Mouse (Mus musculus) neural tube, embryonic 11.5 days (tissue): ENCODE results near the gene Pecam1. TPM values are rescaled to one million over a fixed set of nuclear protein-coding genes. Genes with fewer than 3 reads are reported as not detected.
A peak's percentile ranks its signal among the peaks of the same experiment; 100 is the strongest.

Experiments
- ATAC-seq: fragments of 200-750 bp; cut with Nextera tagmentation; 2 replicates; pipeline ENCODE4 v1.8.0; 2017; ENCODE audit warnings: moderate number of reproducible peaks, mild to moderate bottlenecking, moderate TSS enrichment, moderate library complexity; ENCODE audit not compliant: insufficient read depth, low FRiP score, low TSS enrichment
- DNase-seq: peaks from one replicate; pipeline ENCODE4 v3.0.0-alpha.2; 2015; ENCODE audit warnings: low spot score
- H3K27ac ChIP-seq: fragments of 300-500 bp; sonication (generic); 2 replicates; pipeline ENCODE4 v1.5.1; 2014; ENCODE audit warnings: low read depth, mild to moderate bottlenecking, low read length
- H3K27me3 ChIP-seq: fragments of 300-500 bp; sonication (generic); 2 replicates; pipeline ENCODE4 v1.6.1; 2014; ENCODE audit warnings: mild to moderate bottlenecking, low read length, mixed read lengths; ENCODE audit not compliant: control insufficient read depth, insufficient read depth
- H3K36me3 ChIP-seq: fragments of 300-500 bp; sonication (generic); 2 replicates; pipeline ENCODE4 v1.6.1; 2014; ENCODE audit warnings: mild to moderate bottlenecking, low read length, moderate library complexity, mixed read lengths; ENCODE audit not compliant: control insufficient read depth, insufficient read depth
- H3K4me1 ChIP-seq: fragments of 300-500 bp; sonication (generic); 2 replicates; pipeline ENCODE4 v1.6.1; 2014; ENCODE audit warnings: low read length, mixed read lengths; ENCODE audit not compliant: control insufficient read depth, insufficient read depth
- H3K4me2 ChIP-seq: fragments of 300-500 bp; sonication (generic); 2 replicates; pipeline ENCODE4 v1.6.1; 2014; ENCODE audit warnings: low read depth, mild to moderate bottlenecking, moderate library complexity
- H3K4me3 ChIP-seq: fragments of 300-500 bp; sonication (generic); 2 replicates; pipeline ENCODE4 v1.5.1; 2014; ENCODE audit warnings: low read depth, low read length
- H3K9ac ChIP-seq: fragments of 300-500 bp; sonication (generic); 2 replicates; pipeline ENCODE4 v1.6.1; 2014; ENCODE audit warnings: mild to moderate bottlenecking, low read length
- H3K9me3 ChIP-seq: fragments of 300-500 bp; sonication (generic); 2 replicates; pipeline ENCODE4 v1.6.1; 2016; ENCODE audit warnings: low read length; ENCODE audit not compliant: control insufficient read depth
- WGBS: fragments of 180-500 bp; shearing (Covaris S2); extraction: QIAGEN DNeasy Blood & Tissue Kit; methylation state at CpG from one replicate; pipeline ENCODE4 v1.1.7; 2014; 5-methylcytosine and 5-hydroxymethylcytosine counted together
- polyA plus RNA-seq: library from polyadenylated mRNA; unstranded; fragments of >200 nt; fragmentation: Nextera tagmentation; extraction: Ambion mirVana; gene quantifications from 2 replicates; pipeline ENCODE4 v1.2.1, GENCODE M21; 2014

The Pecam1 gene
- 24.6 and 24.9 TPM in 2 replicates for polyA plus RNA-seq

- ATAC-seq (no peak), DNase-seq (no peak)
- Histone ChIP-seq H3K4me2 (no peak within 1 kb of the TSS), H3K27me3 (no peaks in the 10 kb centered on the region), H3K4me1 (no peaks in the 10 kb centered on the region), H3K36me3 (no peaks in the 10 kb centered on the region), H3K27ac (no peak within 1 kb of the TSS), H3K9me3 (no peaks in the 10 kb centered on the region), H3K4me3 (no peak within 1 kb of the TSS), H3K9ac (no peak within 1 kb of the TSS)
- WGBS = 88% methylated on average over 13 of the region's 13 CpGs
Observed at GRCm38 (mm10) chr11:106750121-106750751, at the start of gene Pecam1. Pecam1 (minus strand) TSS chr11:106750628.

DNA sequence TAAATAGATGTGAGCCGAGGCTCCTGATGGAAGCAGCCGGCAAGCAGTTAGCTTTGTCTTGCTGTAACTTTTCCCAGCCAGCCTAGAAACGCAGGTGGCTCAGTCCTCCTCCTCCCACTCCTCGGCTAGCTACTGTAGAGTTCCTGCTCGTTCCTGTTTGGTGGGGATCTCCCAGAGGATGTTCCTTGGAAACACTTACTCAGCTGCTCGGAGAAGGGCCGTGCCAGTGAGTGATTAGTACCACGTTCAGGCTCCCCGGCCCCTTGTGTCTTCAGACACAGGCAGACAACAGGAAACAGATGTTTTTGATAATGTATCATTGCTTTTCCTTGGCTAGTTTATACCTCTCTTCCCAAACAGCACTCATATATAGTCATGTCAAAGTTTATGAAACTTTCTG is 45.3 kb upstream of the Pecam1 start:
- Histone ChIP-seq H3K27ac (no peak overlapping the region), H3K4me3 (no peak overlapping the region), H3K4me2 (no peak overlapping the region), H3K9me3 (no peaks in the 10 kb centered on the region), H3K27me3 (no peaks in the 10 kb centered on the region), H3K36me3 (peaks cover 23% of the 10 kb centered on the region), H3K9ac (no peak overlapping the region), H3K4me1 (no peaks in the 10 kb centered on the region)
- DNase-seq = no peak
- ATAC-seq = no peak
- 62% methylated on average over 9 of the region's 9 CpGs for WGBS

- no peak for ATAC-seq
- Histone ChIP-seq H3K4me3 (no peak overlapping the region), H3K4me2 (no peak overlapping the region), H3K27me3 (no peaks in the 10 kb centered on the region), H3K9me3 (no peaks in the 10 kb centered on the region), H3K9ac (no peak overlapping the region), H3K4me1 (no peaks in the 10 kb centered on the region; the same call in 1 of the 2 replicates), H3K27ac (no peak overlapping the region), H3K36me3 (peaks cover 12% of the 10 kb centered on the region)
- DNase-seq = no peak
- WGBS = 72% methylated on average over 4 of the region's 4 CpGs
Observed at GRCm38 (mm10) chr11:106793846-106794245, 43.4 kb upstream of the Pecam1 start.

DNA sequence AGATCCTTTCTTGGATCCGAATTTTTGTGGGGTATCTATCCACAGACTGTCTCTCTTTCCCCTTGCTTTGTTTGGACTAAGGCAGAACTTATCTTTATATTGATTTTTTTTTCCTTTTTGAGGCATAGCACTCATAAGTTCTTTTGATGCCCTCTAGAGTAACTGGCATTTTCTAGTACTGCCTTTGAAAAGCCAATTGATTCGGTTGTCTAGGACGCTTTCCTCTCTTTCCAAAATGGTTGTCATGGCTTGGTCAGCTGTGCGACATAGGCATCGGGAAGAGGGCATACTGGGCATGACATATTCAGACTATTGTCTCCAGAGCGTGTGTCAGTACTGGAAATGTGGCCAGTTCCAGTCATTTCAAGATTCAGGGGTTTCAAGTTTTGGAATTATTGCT is 39.2 kb upstream of the Pecam1 start:
- H3K9me3 ChIP-seq = no peaks in the 10 kb centered on the region
- peaks cover 3% of the 10 kb centered on the region; the same call in 1 of the 2 replicates for H3K36me3 ChIP-seq
- no peaks in the 10 kb centered on the region for H3K27me3 ChIP-seq
- peaks cover 6% of the 10 kb centered on the region for H3K4me1 ChIP-seq
- H3K4me2 ChIP-seq = peak overlapping the region; percentile 48
- H3K9ac ChIP-seq = peak overlapping the region; percentile 100
- H3K4me3 ChIP-seq = peak overlapping the region; percentile 87
- DNase-seq (no peak), ATAC-seq (no peak)
- WGBS = under 1% methylated on average over 6 of the region's 6 CpGs
- H3K27ac ChIP-seq = peak overlapping the region; percentile 97

- Histone ChIP-seq H3K4me1 (peaks cover 6% of the 10 kb centered on the region), H3K36me3 (peaks cover 3% of the 10 kb centered on the region), H3K4me3 (peak within 1 kb of the TSS; percentile 87), H3K27ac (peak within 1 kb of the TSS; percentile 97), H3K4me2 (peak within 1 kb of the TSS; percentile 48), H3K9me3 (no peaks in the 10 kb centered on the region), H3K27me3 (no peaks in the 10 kb centered on the region), H3K9ac (peak within 1 kb of the TSS; percentile 100)
- WGBS = under 1% methylated on average over 58 of the region's 58 CpGs
- peak; percentile 98 for DNase-seq
- peak; percentile 90 for ATAC-seq
Observed at GRCm38 (mm10) chr11:106788775-106789459, 38.5 kb upstream of the Pecam1 start, which contains the start of the genes Ddx5 and Cep95. Ddx5 (minus strand) TSS chr11:106789185. Cep95 (plus strand) TSS chr11:106789252.

GRCm38 (mm10) chr11:106788026-106788774 is 37.8 kb upstream of the Pecam1 start:
- Histone ChIP-seq H3K4me3 (peak overlapping the region; percentile 87), H3K27ac (peak overlapping the region; percentile 97), H3K4me2 (peak overlapping the region; percentile 48; the same call in 1 of the 2 replicates), H3K9me3 (no peaks in the 10 kb centered on the region), H3K4me1 (peaks cover 6% of the 10 kb centered on the region), H3K36me3 (peaks cover 5% of the 10 kb centered on the region), H3K27me3 (no peaks in the 10 kb centered on the region), H3K9ac (peak overlapping the region; percentile 100)
- DNase-seq (peak; percentile 98), ATAC-seq (peak; percentile 78)
- under 1% methylated on average over 68 of the region's 79 CpGs for WGBS

GRCm38 (mm10) chr11:106787131-106788025 is 37.0 kb upstream of the Pecam1 start:
- Histone ChIP-seq H3K4me2 (peak overlapping the region; percentile 57), H3K36me3 (peaks cover 10% of the 10 kb centered on the region)

DNA sequence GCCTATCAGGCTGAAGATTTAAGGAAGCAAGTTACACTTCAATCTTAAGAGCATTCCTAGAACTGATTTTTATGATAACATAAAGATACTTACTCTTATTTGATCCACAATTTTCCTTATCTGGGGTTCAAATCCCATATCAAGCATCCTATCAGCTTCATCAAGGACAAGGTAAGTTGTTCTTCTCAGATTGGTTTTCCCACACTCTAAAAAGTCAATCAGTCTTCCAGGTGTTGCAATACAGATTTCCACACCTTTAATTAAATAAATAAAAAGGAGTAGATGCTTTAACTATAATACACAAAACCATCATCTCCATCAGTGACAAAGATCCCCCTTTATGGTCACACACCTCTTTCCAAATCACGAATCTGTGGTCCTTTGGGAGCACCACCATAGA is 34.6 kb upstream of the Pecam1 start:
- Histone ChIP-seq H3K4me3 (no peak overlapping the region), H3K27ac (no peak overlapping the region), H3K36me3 (peaks cover 13% of the 10 kb centered on the region), H3K27me3 (no peaks in the 10 kb centered on the region), H3K9me3 (no peaks in the 10 kb centered on the region), H3K4me1 (peaks cover 8% of the 10 kb centered on the region), H3K4me2 (no peak overlapping the region), H3K9ac (no peak overlapping the region)
- ATAC-seq (no peak), DNase-seq (no peak)
- WGBS = 79% methylated on average over 1 of the region's 1 CpGs

More at GRCm38 (mm10) chr11:106787131-106788025, 37.0 kb upstream of the Pecam1 start:
- under 1% methylated on average over 64 of the region's 65 CpGs for WGBS
- Histone ChIP-seq H3K4me1 (peaks cover 8% of the 10 kb centered on the region), H3K4me3 (peak overlapping the region; percentile 87), H3K9ac (peak overlapping the region; percentile 100), H3K27me3 (no peaks in the 10 kb centered on the region), H3K27ac (peak overlapping the region; percentile 97), H3K9me3 (no peaks in the 10 kb centered on the region)
- ATAC-seq (no peak), DNase-seq (peak; percentile 85)
